Mouse (Mus musculus): ENCODE measurements around the gene Dennd1a. TPM values are rescaled to one million over a fixed set of nuclear protein-coding genes. Genes with fewer than 3 reads are reported as not detected.

Dennd1a gene
- total RNA-seq (2021), result 10 to 100 TPM; 31.3 to 31.6 TPM

DNA sequence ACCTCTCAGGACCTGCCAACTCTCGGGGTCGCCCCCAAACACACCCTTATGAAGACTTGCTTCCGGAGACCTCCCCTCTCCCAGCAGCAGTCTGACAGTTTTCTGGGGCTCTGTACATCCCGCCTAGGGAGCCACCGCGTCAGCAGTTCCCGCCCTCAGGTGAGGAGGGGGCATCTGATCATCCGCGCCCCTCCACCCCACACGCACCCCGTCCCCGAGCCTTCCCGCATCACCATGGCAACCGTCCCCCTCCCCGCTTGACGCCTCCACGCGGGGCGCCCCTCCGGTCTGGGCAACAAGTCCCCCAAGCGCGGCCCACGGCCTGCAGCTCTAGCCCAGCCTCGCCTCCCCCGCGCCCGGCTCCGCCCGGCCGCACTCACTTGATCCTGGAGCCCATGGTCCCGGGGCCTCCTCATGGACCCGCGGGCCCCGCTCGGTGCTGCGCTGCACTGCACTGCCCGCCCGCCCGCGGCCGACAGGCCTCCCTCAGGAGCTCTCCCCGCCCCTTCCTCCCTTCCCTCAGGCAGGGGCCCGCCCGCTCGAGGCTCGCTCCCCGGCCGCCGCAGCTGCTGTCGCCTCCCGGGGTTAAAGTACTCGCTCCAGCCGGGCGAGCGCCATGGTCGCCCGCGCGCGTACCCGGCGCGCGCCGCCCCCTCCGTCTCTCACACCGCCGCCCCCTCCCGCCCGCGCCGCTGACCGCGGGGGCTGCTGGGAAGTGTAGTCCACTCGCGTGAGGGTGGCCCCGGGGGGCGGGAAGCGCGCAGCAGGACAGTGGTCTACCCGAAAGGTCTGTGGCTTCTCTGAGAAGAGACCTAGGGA, at the start of gene Dennd1a:
Gene Dennd1a, minus strand, starts transcription at position 658 of the 819 bp plus-strand sequence.
- DNase-seq, result peak; percentile 88

DNA sequence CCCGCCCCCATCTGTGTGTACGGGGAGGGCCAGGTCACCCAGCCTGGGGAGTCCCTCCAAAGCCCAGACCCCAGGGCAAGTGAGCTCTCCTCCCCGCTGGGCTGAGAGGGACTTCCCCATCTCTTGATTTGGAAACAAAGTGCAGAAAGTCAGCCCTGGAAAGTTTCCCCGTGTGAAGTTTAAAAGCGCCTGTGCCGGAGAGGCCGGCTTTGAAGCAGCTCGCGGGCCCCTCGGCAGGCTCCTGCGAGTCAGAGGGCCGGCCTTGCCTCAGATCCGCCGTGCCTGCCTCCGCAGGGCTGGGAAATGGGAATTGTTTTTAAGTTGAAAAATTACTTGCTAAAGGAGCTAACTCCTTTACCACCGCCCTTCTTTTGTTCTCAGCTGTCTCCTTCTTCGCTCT, 49.4 kb upstream of the Dennd1a start:
- no peak for DNase-seq

DNA sequence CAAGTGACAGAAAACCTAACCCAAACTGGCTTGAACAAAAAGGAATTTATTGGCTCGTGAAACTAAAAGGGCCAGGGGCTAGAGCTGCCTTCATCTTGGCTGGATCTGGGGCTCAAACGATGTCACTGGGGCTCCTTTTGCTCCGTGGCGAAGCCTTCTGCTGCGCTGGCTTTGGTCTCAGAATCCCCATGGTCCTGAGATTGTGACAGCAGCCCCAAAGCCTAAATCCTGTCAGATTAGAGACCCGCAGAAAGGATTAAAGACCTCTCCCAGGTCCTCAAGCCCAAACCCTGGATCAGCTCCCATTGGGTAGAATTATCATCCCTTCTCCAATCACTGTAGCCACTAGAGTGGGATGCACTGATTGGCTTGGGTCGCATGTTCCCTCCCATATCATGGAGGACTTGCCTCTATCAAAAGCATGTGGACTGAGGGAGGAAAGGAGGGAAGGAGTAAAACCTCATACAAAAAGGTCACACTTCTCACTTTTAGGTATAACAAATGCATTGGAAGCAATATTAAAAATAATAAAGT, 46.5 kb upstream of the Dennd1a start:
- DNase-seq, result no peak

DNA sequence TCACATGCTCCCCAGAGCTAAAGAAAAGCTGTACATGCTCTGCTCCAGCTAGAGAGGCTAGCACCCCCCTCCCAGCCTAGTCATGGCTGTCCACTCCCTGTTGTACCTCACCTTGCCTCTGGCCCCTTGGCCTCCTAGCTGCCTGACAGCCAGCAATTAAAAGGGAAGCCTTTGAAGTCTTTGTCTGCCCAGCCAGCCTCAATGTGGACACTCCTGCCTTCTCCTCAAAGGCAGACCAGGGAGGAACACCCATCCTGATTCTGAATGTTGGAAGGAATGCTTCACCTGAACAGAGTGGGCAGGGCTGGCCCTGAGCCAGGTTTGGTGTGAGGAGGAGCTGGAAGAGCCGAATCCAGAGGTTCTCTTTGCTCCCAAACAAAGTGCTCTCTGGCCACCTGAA, 39.5 kb upstream of the Dennd1a start:
- no peak for DNase-seq

DNA sequence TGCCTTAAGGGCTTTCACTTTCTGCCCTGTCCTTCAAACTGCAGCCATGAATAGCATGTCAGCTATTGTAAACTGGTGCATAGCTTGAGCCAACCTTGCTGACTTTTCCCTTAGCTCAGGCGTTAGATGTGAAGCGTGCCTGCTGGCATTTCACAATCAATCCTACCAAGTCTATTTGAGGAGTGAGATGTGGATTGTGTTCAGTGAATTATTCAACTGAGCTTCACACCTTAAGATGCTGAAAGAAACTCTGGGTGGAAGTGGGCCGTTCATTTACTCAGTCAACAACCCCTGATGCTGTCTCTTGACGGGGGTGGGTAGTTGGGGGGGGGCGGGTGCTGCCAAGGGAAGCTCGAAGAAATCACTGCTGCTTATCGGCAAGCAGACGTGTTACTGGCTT, 36.2 kb upstream of the Dennd1a start:
- DNase-seq, result no peak

DNA sequence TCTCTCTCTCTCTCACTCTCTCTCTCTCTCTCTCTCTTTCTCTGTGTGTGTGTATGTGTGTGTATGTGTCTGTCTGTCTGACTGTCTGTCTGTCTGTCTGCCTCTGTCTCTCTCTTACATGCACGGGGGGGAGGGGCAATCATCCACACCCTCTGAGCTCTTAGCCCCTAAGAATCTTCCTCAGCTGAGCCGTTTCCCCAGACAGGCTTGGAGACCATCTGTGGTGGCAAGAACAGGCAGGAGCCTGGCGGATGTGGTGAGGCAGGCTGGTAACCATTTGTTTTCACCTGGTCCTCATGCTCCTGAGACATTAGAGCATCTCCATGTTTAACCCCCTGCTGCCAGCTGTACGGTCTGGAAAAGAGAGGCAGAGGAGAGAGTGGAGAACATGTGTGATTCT, 33.7 kb upstream of the Dennd1a start:
- no peak for DNase-seq

DNA sequence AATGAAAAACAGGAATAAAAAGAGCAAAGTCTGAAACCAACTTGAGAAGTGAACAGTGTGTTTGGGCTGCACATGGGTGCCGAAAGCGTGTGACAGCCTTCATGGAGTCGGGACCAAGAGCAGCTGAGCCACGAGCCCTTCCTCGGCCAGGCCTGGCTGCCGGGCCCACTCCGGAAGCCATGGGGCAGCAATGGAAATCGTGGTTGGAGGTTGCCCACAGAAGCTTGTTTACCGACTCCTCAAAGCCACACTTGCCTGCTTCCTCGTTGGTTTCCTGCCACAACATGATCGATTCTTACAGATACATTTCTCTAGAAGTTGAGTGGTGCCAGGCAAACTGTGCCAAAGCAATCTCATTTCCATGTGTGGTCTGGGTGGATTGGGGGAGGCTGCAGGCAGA, 31.9 kb upstream of the Dennd1a start:
- DNase-seq, result no peak

DNA sequence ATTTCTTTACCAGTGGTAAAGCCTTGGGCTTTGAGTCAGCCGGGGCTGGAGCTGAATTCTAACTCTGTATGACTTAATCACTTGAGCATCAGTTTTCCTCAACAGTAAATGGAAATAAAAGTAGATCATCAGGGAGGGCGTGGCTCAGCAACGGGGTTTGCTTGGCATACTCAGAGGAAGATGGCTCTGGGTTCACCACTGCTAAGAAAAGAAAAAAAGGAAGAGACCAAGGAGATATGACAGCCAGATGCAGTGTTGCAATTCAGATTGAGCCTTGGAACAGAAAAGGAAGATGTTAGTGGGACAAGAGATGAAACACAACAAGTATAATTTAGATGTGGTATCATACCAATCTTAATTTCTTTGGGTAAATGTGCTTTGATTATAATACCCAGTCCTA, 26.2 kb upstream of the Dennd1a start:
- DNase-seq, result no peak

DNA sequence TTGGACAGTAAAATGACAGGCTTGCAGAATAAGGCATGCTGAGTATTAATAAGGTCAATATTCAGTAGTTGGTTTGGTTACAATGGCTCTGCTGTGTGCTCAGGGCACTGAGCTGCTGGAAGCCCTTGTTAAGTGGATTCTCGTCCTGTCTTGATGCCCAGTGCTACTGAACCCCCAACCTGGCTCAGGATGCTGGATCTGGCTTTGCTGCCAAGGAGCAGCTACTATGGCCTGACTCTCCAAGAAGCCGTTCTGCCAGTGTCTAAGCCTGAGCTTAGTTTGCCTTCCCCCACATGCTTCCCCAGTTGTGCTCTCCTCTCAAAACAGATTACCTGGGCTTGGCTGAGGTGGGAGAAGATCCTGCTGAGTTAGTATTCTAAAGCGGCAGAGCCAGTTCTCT, 25.7 kb upstream of the Dennd1a start:
- no peak for DNase-seq

DNA sequence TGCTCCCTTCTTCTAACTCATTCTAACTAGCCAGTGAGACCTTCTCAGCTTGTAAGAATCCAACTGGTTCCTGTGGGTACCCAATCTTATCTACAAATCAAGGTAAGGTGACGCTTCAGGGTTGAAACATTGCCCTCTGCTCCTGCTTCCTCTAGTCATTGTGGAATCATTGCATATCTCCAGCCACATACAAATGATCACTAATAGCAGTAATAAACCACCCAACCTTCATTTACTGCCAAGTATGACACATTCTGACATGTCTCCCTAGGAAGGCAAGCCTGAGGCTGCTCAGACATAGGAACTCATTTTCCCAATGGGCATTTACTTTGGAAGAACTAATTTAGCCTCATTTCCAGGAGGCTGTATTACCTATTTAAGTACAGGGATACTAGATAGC, 18.0 kb upstream of the Dennd1a start:
- DNase-seq, result no peak

DNA sequence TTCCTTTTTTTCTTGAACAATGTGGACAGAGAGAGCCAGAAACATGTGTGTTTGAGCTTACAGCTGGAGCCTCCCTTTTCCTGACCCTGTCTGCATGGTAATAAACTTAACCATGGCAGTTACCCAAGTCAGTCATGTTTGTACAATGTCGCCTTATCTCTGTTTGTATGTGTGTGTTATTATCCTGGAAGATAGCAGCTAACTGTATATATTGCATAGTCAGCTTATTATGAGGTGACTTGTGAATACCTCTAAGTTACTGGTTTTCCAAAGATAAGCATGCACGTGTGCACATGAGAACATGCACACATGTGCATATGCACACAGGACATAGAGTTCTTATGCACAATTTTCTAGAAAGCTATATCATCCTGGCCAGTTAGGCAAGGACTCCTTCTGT, 13.8 kb upstream of the Dennd1a start:
- DNase-seq, result no peak

DNA sequence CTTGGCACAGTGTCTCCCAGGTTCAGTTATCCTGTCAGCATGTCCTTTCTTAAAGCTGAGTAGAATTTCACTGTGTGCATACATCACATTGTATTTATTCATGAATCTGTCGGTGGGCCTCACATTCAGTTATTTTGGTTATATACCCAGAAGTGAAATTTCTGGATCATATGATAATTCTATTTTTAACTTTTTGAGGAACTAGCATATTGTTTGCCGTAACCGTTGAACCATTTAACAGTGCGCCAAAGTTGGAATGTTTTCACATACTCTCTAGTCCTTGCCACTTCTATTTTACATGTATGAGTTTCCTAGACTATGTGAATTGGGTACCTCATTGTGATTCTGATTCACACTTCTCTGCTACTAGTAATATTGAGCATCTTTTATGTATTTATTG, 8.7 kb upstream of the Dennd1a start:
- no peak for DNase-seq

DNA sequence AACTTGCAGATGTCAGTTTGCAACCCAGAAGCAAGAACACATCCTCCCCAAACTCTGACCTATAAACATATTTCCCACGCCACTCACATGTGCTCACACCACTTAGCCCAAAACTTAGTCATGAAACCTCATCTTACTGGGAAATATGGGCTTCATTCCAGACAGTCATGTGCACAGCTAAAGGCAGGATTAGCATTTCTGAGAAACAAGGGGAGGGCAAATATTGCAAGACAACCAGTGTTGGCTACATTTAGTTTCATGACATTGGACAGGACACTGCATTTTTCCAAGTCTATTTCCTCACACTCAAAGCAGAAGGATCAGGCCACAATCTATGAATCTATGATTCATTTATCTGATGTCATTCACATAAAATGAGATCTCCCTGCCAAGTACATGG, 4.3 kb upstream of the Dennd1a start:
- no peak for DNase-seq

DNA sequence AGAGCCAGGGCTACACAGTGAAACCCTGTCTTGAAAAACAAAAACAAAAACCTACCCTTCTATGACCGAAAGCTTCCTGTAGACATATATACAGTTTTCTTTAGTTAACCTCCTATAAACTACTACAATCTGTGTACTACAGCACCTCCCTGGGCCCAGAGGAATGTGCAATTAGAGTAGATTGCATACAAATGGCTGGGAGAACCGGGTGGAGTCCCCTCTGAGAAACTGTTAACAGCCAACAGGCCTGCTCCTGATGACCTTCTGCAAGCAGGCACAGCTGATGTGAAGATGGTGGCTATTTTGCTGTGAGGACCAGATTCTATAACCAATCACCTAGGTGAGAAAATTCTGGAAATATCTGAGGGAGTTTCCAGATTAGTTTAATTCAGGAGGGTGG, 1.0 kb upstream of the Dennd1a start:
- no peak for DNase-seq

DNA sequence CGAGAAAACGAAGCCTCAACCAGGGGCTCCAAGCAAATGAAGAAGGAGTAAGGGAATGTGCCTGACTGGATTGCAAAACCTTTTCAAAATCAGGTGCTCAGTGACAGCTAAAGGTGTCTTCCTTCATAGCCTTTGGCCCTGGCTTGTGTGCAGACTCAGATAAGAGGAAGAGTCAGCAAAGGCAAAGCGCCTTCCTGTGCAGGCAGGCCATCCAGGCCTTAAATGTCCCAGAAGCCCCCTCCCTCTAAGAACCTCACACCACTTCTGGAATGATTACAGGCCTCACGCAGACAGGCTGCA, 807 bp downstream of the Dennd1a start:
- DNase-seq, result no peak

DNA sequence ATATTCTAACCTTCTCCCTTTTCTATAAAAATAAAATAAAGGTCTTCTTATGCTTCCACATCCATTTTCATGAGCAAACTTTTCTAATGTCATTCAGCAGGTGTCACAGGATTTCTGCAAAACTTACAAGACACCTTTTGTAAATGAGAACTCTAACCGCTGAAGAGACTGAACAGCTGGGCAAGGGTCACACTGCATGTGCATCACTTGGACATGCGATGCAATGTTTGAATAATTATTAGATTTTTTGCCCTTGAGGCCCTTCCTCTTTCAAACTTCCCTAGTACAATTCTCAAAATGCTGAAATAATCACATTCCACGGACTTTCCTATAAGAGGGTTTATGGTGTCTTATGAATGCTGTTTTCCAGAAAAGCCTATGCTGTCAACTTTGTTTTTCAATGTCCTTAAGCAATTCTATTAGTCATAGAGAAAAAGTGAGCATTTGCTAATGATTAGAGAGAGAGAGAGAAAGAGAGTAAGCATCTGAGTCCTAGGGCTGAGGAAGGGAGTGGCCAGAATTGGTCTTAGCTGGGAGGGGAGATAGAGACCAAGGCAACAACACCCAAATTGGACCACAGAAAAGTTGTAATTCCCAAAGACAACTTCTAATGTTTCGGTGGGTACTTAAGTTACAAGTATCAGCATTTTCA, 1.3 kb downstream of the Dennd1a start:
- no peak for DNase-seq

DNA sequence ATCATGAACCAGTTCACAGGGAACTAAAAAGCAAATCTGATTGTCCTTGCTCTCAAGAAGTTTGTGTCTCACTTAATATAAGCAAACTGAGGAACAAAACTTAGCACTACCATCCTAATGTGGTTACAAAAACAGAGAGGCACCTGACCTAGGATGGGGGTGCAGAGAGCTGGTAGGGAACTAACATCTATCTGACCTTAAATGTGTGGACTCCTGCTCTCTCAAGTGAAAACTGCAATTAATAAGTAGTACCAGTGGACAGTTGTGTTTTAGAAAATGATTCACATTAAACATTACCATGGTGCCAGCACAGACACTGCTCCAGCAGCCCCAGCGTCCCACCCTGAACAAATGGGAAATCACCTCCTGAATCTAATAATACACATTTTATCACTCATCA, 3.2 kb downstream of the Dennd1a start:
- no peak for DNase-seq

DNA sequence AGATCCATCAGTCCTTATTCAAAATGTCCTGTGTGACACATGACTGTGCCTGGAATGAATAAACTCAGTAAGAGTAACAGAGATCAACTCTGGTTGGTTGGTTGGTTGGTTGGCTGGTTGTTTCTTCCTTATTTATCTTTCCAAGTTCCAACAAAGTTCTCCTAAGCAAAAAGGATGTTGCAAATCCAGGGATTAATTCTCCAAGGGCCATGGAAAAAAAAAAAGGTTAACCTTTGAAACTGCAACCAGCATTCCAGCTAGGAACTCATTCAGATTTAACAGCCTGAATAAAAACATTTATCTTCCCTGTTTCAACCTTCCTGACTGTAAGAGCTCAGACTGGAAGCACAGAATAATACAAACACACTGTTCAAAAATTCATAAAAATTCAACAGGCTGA, 6.8 kb downstream of the Dennd1a start:
- DNase-seq, result no peak

DNA sequence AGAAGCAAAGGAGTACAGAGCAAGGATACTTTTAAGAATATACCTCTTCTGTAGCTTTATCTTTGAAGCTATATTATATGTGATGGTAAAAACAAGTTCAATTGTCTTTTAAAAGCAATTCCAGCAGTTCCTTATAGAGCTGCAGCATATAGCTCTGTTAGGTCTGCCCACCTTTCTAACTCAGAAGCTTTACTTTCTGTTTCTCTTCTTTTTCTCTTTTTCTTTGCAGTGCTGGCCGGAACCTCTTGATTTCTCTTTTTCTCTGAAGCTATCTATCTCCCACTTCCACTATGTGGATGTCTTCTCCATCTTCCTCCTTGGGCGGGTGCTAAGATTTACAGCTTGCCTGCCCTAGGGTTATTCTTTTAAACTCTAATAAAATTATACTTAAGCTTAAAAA, 12.2 kb downstream of the Dennd1a start:
- no peak for DNase-seq

DNA sequence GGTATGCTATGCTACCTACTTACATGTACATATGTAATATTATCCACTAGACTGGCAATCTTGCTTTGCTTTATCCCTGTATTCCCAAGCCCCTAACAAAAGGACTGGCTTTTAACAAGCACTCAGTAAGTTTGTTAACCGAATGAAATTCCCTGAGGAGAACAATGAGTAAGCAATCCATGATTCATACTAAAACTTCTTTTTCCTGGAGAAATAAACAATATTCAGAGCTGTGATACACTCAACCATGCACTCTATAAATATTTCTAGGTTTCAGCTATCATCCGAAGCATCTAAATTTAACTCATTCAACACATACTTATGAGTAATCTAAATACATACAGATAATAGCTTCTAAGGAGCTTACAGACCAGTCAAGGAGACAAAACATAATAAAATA, 23.5 kb downstream of the Dennd1a start:
- DNase-seq, result no peak

DNA sequence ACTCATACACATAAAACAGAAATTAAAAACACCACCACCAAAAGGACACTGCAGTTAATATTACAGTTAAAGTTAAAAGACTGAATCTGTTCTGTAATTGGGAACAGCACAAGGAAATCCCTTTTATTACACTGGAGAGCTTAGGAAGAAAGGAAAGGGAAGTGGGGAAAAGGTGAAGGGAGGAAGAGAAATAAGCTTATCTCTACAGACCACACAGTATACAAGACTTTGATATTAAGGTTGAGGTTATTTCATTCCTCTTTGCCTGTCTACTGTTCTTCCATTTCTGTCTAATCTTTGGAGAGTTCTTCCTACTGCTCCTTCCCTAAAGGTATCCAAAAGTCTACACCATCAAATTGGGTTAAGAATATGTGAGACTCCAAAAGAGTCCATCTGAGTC, 28.1 kb downstream of the Dennd1a start:
- DNase-seq, result no peak

DNA sequence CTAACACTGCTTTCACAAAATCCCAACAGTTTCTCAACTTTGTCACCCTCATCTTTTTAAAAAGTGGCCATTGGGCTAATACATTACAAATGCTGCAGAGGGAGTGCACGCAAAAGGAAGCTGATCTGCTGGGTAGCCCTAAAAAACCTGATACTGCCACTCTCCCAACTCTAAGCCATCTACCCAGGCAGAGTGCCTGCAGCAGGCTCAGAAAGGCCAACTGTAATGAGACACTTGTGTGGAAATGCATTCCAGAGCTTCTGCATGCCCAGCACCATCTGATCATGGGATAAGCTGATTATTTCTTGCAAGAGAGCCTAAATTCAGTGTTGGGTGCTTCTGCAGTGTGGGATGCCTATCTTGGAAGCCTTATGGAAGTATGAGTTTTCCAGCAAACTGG, 49.6 kb downstream of the Dennd1a start:
- DNase-seq, result no peak

DNA sequence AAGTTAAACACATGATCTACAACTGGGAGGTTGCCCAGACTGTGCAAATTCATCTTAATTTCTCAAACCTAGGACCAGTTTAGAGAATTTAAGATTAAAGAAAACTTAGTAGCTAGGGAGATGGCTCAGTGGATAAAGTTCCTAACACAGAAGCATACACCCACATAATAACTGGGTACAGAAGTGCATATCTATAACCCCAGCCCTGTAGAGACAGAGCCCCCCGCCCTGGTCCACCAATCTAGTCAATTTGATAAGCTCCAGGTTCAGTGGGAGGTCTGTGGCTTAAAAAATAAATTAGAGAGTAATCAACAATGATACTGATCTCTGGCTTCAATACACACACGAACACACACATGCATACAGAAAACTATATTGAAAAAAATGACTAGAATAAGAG, 51.6 kb downstream of the Dennd1a start:
- DNase-seq, result no peak

DNA sequence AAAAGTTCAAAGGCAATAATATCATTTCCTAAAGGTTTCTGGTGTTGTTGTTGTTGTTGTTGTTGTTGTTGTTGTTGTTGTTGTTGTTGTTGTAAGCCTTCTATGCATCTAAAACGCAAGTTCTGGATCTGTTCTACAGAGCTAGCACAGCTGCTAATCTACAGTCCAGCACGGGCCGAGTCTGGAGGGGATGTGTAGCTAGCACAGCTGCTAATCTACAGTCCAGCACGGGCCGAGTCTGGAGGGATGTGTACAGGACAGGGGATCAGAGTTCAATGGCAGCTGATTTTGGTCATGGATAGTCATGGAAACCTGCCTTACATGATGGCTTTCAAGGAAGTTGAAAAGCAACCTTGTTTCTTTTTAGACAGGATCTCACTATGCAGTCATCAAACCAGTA, 57.3 kb downstream of the Dennd1a start:
- no peak for DNase-seq
